Mouse (Mus musculus) C2C12 (cell line): ENCODE measurements around the gene Bspry.

Experiments
- CTCF ChIP-seq: IDR thresholded peaks from one replicate; pipeline ENCODE4 v1.5.1; 2011; ENCODE audit not compliant: control insufficient read depth, insufficient read depth, insufficient read length
- MAX ChIP-seq: IDR thresholded peaks from one replicate; pipeline ENCODE4 v1.6.1; 2011; ENCODE audit warnings: mild to moderate bottlenecking, control low read depth
- MYOD1 ChIP-seq: IDR thresholded peaks from one replicate; pipeline ENCODE4 v1.6.1; 2011; ENCODE audit warnings: low read depth; ENCODE audit not compliant: control insufficient read depth, insufficient read length
- USF1 ChIP-seq: IDR thresholded peaks from one replicate; pipeline ENCODE4 v1.6.1; 2011; ENCODE audit warnings: low read depth, mild to moderate bottlenecking, control low read depth, moderate library complexity

DNA sequence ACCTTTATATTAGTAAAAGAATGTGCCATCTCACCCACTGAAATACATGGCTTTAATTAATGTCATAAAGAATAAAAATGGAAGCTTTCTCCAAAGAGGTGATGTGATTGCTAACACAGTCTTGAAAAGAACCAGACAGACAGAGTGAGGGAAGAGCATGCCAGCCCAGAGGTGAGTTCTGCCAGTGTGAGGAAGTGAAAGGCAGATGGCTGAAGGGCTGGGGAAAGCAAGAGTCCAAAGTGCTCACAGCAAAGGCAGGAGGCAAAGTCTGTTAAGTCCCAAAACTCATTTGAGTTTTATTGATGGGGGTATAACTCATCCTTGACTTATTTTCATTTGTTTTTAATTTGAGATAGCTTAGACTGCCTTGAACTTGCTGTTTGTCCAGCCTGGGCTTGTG lies 49.2 kb upstream of the Bspry start:
- TF ChIP-seq CTCF (no peak), USF1 (no peak), MYOD1 (no peak), MAX (no peak)
